Mouse (Mus musculus) liver, adult 2 months (tissue): Measurements from ENCODE around the gene Mmp24. TPM values are rescaled to one million over a fixed set of nuclear protein-coding genes. Genes with fewer than 3 reads are reported as not detected.

ENCODE experiments used
- DNase-seq: peaks from one replicate; pipeline ENCODE4 v3.0.0-alpha.2; 2011; ENCODE audit warnings: low read depth, low spot score; ENCODE audit errors: extremely low read depth
- H3K27ac ChIP-seq: fragments of 200-500 bp; replicated peaks from 2 replicates; pipeline ENCODE4 v1.5.1; 2012; ENCODE audit warnings: low read depth, mild to moderate bottlenecking, control low read depth, inconsistent platforms, low read length; ENCODE audit not compliant: insufficient read depth
- H3K27me3 ChIP-seq: fragments of 200-500 bp; 2 replicates; pipeline ENCODE4 v1.6.1; 2012; ENCODE audit warnings: mild to moderate bottlenecking, moderate library complexity, low read length, inconsistent platforms; ENCODE audit not compliant: control insufficient read depth, insufficient read depth
- H3K36me3 ChIP-seq: fragments of 200-500 bp; 2 replicates; pipeline ENCODE4 v1.6.1; 2012; ENCODE audit warnings: low read length, inconsistent platforms; ENCODE audit not compliant: control insufficient read depth, insufficient read depth
- H3K4me1 ChIP-seq: fragments of 200-500 bp; 2 replicates; pipeline ENCODE4 v1.6.1; 2011; ENCODE audit warnings: low read length; ENCODE audit not compliant: control insufficient read depth, insufficient read depth
- H3K4me3 ChIP-seq: fragments of 200-500 bp; 2 replicates; pipeline ENCODE4 v1.5.1; 2011; ENCODE audit warnings: low read depth, mild to moderate bottlenecking, control low read depth, low read length, moderate library complexity; ENCODE audit not compliant: insufficient read depth
- H3K79me2 ChIP-seq: fragments of 200-500 bp; 2 replicates; pipeline ENCODE4 v1.6.1; 2012; ENCODE audit warnings: inconsistent platforms, mild to moderate bottlenecking, low read length, moderate library complexity; ENCODE audit not compliant: control insufficient read depth, insufficient read depth
- H3K9ac ChIP-seq: fragments of 200-500 bp; 2 replicates; pipeline ENCODE4 v1.6.1; 2012; ENCODE audit warnings: low read depth, mild to moderate bottlenecking, control low read depth, inconsistent platforms, low read length
- CTCF ChIP-seq: fragments of 200-500 bp; IDR thresholded peaks from 2 replicates; pipeline ENCODE4 v1.5.1; 2011; ENCODE audit warnings: low read depth, low read length, control low read depth
- POLR2A ChIP-seq: fragments of 200-500 bp; IDR thresholded peaks from 2 replicates; pipeline ENCODE4 v1.6.1; 2011; ENCODE audit warnings: low read length, control low read depth; ENCODE audit not compliant: insufficient read depth; ENCODE audit errors: extremely low read depth
- WGBS: fragments of 180-500 bp; shearing (Covaris S2); methylation state at CpG from one replicate; pipeline ENCODE4 v1.1.7; 2018; 5-methylcytosine and 5-hydroxymethylcytosine counted together
- polyA plus RNA-seq: library from polyadenylated mRNA; depleted of rRNA; stranded (reverse); fragments of >200 nt; gene quantifications from 2 replicates; pipeline ENCODE4 v1.2.3, GENCODE M21; 2012
- total RNA-seq: library from RNA; depleted of rRNA; stranded (reverse); fragments of >200 nt; gene quantifications from 2 replicates; pipeline ENCODE4 v1.2.3, GENCODE M21; 2014

Gene Mmp24
- total and polyA plus RNA-seq, 2 experiments, result 0.05 TPM; not detected in 1

DNA sequence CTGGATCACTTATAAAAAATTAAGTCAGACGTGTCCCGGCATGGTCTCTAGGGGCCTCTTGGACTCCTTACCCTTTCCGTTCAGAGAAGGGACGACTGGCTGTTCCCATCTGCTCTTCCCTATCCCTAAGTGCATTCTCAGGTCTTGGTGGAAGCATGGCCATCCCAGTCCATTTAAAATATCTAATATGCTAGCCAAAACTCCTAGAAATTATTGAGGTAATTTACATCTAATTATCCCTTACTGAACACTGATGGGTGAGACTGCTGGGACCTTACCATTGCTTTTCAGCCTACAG, 2.5 kb downstream of the Mmp24 start:
- H3K4me3 ChIP-seq, result no peak overlapping the region
- TF ChIP-seq CTCF, result no peak
- TF ChIP-seq POLR2A, result no peak
- H3K27me3 ChIP-seq, result peaks cover 6% of the 10 kb centered on the region; the same call in 1 of the 2 replicates
- no peaks in the 10 kb centered on the region for H3K4me1 ChIP-seq
- no peak for DNase-seq
- no peak overlapping the region for H3K27ac ChIP-seq
- no peaks in the 10 kb centered on the region for H3K36me3 ChIP-seq
- 86% methylated on average over 4 of the region's 4 CpGs for WGBS
- no peaks in the 10 kb centered on the region for H3K79me2 ChIP-seq
- no peak overlapping the region for H3K9ac ChIP-seq

DNA sequence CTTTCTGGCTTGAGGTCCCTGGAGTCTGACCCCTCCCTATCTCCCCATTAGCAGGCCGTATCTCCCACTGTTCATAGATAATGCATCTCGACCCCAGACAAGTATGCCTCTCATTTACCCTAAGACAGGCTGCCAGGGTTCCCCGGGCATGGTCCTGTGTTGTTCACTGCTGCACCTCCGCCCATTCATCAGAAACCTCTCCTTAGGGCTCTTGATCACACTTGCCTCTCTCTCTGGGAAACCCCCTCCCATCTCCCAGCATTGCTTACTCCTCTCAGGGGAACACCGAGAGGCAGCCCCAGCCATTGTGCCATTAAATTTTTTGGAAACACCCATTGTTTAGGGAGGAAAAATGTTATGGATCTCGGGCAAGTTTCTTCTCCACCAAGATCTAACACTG, 2.9 kb downstream of the Mmp24 start:
- H3K79me2 ChIP-seq, result no peaks in the 10 kb centered on the region
- DNase-seq, result no peak
- H3K4me3 ChIP-seq, result no peak overlapping the region
- no peak overlapping the region for H3K9ac ChIP-seq
- no peak overlapping the region for H3K27ac ChIP-seq
- no peaks in the 10 kb centered on the region for H3K36me3 ChIP-seq
- H3K27me3 ChIP-seq, result peaks cover 6% of the 10 kb centered on the region; the same call in 1 of the 2 replicates
- no peaks in the 10 kb centered on the region for H3K4me1 ChIP-seq
- TF ChIP-seq POLR2A (no peak), CTCF (no peak)
- 72% methylated on average over 6 of the region's 6 CpGs for WGBS

DNA sequence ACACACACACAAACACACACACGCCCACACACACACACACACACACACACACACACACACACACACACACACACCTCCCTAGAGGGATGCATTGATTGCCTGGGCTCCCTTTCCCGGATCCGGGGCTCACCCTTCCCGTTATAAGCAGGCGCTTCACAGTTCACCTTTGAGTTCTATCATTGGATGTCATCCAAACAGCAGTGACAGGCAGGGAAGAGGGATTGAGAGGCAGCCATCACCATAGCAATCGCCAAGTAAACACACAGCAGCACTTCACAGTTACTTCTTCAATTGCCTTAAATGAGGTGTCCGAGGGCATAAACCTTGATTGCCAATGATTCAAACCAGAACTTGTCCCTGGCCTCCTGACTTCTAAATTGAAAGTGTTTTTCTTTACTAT, 3.9 kb downstream of the Mmp24 start:
- no peak for TF ChIP-seq CTCF
- no peak for TF ChIP-seq POLR2A
- DNase-seq, result no peak
- H3K27me3 ChIP-seq, result peaks cover 3% of the 10 kb centered on the region; the same call in 1 of the 2 replicates
- no peaks in the 10 kb centered on the region for H3K4me1 ChIP-seq
- WGBS, result 18% methylated on average over 6 of the region's 7 CpGs
- H3K27ac ChIP-seq, result no peak overlapping the region
- H3K79me2 ChIP-seq, result no peaks in the 10 kb centered on the region
- H3K9ac ChIP-seq, result no peak overlapping the region
- H3K36me3 ChIP-seq, result no peaks in the 10 kb centered on the region
- no peak overlapping the region for H3K4me3 ChIP-seq

- Histone ChIP-seq H3K79me2 (no peaks in the 10 kb centered on the region), H3K4me3 (no peak overlapping the region), H3K36me3 (no peaks in the 10 kb centered on the region), H3K9ac (no peak overlapping the region), H3K4me1 (no peaks in the 10 kb centered on the region), H3K27me3 (no peaks in the 10 kb centered on the region), H3K27ac (no peak overlapping the region)
- DNase-seq, result no peak
- 78% methylated on average over 3 of the region's 3 CpGs for WGBS
- no peak for TF ChIP-seq CTCF
- TF ChIP-seq POLR2A, result no peak
Measured at GRCm38 (mm10) chr2:155779506-155779905, 4.4 kb downstream of the Mmp24 start.

DNA sequence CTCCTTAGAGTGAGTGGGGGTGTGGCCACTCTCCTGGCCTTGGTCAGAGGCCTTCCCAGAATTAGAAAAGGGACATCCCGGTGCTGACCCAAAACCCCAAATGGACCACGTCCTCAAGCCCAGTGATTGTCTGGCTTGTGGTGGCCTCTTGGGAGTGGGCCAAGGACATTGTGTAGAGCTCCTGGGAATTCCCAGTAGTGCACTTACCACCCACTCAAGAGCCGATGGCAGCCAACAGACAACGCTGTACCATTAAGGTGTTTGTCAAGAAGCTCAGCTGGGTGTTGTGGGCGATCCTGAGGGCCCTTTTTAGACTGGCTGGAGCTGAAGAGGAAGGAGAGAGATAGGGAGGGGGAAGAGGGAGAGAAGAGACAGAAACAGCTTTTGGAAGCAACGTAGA, 9.4 kb downstream of the Mmp24 start:
- Histone ChIP-seq H3K4me3 (no peak overlapping the region), H3K27me3 (0 out of 2 replicates have a peak, but pooled peaks cover 2% of the 10 kb centered on the region), H3K79me2 (no peaks in the 10 kb centered on the region), H3K9ac (no peak overlapping the region), H3K4me1 (no peaks in the 10 kb centered on the region), H3K27ac (no peak overlapping the region), H3K36me3 (no peaks in the 10 kb centered on the region)
- 75% methylated on average over 6 of the region's 6 CpGs for WGBS
- TF ChIP-seq CTCF (no peak), POLR2A (no peak)
- no peak for DNase-seq

DNA sequence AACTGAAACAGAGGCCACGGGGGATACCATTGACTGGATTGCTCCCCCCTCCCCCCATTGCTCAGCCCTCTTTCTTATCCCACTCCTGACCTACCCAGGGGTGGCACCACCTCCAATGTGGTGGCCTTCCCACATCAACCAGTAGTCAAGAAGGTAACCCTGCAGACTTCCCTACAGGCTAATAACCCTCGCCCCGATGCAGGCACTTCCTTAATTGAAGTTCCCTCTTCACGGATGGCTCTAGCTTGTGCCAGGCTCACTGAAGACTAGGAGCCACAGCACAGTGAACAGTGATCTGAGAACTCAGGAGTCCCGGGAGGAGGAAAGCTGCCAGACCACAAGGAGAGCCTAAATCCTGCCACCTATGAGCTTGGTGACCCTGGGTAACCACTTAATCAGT, 11.8 kb downstream of the Mmp24 start:
- H3K4me1 ChIP-seq, result no peaks in the 10 kb centered on the region
- no peak for TF ChIP-seq CTCF
- no peak for TF ChIP-seq POLR2A
- H3K27me3 ChIP-seq, result 0 out of 2 replicates have a peak, but pooled peaks cover 2% of the 10 kb centered on the region
- H3K9ac ChIP-seq, result no peak overlapping the region
- no peaks in the 10 kb centered on the region for H3K79me2 ChIP-seq
- WGBS, result 65% methylated on average over 5 of the region's 5 CpGs
- H3K36me3 ChIP-seq, result no peaks in the 10 kb centered on the region
- no peak for DNase-seq
- no peak overlapping the region for H3K27ac ChIP-seq
- H3K4me3 ChIP-seq, result no peak overlapping the region
